In the genomic region with DNA sequence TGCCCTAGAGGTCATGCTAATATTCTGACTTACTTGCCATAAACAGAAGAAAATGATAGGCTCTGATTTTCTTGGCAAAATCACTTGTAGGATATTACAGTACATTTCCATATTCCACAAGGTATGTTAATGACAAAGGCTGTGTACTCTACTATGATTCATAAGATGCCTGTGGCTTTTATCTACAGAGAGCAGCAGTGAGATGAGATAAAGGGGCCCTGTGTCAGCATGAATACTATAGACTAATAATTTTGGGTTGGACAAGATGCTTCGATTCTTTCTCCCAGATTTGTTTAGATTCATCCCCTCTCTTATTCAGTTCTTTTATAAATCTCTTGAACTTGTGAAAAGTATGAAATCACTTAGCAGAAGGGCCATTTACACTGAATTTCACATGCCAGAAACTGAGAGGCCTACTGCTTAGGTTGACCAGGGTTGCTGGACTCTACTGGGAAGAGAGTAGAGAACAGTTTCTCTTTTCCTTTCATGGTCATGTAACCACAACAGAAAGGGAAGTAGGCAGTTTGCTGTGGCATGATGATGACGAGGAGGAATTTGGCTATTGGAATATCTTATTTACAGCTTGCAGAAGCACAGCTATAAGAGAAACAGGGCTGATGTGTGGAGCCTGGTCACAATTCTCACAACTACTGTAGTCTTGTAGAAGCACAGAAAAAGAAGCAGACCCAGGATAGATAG, we compare ENCODE assay signal across 26 mouse cellular contexts. TPM values are rescaled to one million over a fixed set of nuclear protein-coding genes. Genes with fewer than 3 reads are reported as not detected.
DNase-seq lines count a peak whose midpoint lies in the region; ATAC-seq lines count a peak whose summit lies in the region.
"Had no signal": no experiment of that assay in that cellular context is flagged by ENCODE, and none has a peak within 500 bp of the region (broad histone marks: within the 10 kb centered on the region; RNA-seq: fewer than 3 reads in every experiment).

No protein-coding gene starts in this region.

- no peaks in the 10 kb centered on the region for H3K36me3 ChIP-seq in midbrain, embryonic 15.5 days (replicated peaks)
- H3K36me3 ChIP-seq: heart, embryonic 10.5 days; hindbrain, embryonic 10.5 days; hindbrain, embryonic 13.5 days; intestine, embryonic 15.5 days had no signal

- no peak overlapping the region for H3K27ac ChIP-seq in midbrain, embryonic 15.5 days
- H3K27ac ChIP-seq: heart, adult 2 months; heart, embryonic 10.5 days; hindbrain, embryonic 10.5 days; hindbrain, embryonic 13.5 days; intestine, embryonic 15.5 days had no signal

- H3K9me3 ChIP-seq in midbrain, embryonic 15.5 days = no peaks in the 10 kb centered on the region
- H3K9me3 ChIP-seq: heart, embryonic 10.5 days; hindbrain, embryonic 10.5 days; hindbrain, embryonic 13.5 days; intestine, embryonic 15.5 days had no signal

- 79% methylated on average over 2 of the region's 2 CpGs for WGBS in midbrain, embryonic 15.5 days

- H3K4me3 ChIP-seq in midbrain, embryonic 15.5 days = no peak overlapping the region
- H3K4me3 ChIP-seq: heart, adult 2 months; heart, embryonic 10.5 days; hindbrain, embryonic 10.5 days; hindbrain, embryonic 13.5 days; intestine, embryonic 15.5 days had no signal

- H3K27me3 ChIP-seq in midbrain, embryonic 15.5 days (replicated peaks) = no peaks in the 10 kb centered on the region
- H3K27me3 ChIP-seq: hindbrain, embryonic 13.5 days; intestine, embryonic 15.5 days; Patski had no signal

- peaks cover 12% of the 10 kb centered on the region; the same call in 1 of the 2 replicates for H3K4me1 ChIP-seq in midbrain, embryonic 15.5 days
- H3K4me1 ChIP-seq: heart, embryonic 10.5 days; hindbrain, embryonic 10.5 days; intestine, embryonic 15.5 days had no signal

- no peak for ATAC-seq in CD4-positive, CD25-positive, alpha-beta regulatory T cell, adult 4 months
- ATAC-seq in granulocyte monocyte progenitor cell, adult 5-6 weeks (replicated peaks; ENCODE audit: poor library complexity, severe bottlenecking) = peak; percentile 97
- ATAC-seq in megakaryocyte, adult 5-6 weeks (ENCODE audit: poor library complexity, severe bottlenecking) = peak; percentile 96
- ATAC-seq in monocyte, adult 5-6 weeks (replicated peaks; ENCODE audit: insufficient number of reproducible peaks, low FRiP score, low TSS enrichment, poor library complexity, severe bottlenecking) = peak; percentile 89
- ATAC-seq in midbrain, embryonic 15.5 days (replicated peaks) = no peak
- ATAC-seq: forebrain, embryonic 14.5 days; forebrain, postnatal 0 days; hindbrain, embryonic 16.5 days; intestine, embryonic 15.5 days; Patski had no signal

- peak; percentile 3 for DNase-seq in CD4-positive, CD25-positive, alpha-beta regulatory T cell, adult 2 months (ENCODE audit: low read depth, low spot score)
- no peak for DNase-seq in spleen, adult 12 weeks (ENCODE audit: low spot score)
- DNase-seq in kidney, adult 18-20 months = no peak
- DNase-seq: adrenal gland, adult 8-10 months; adrenal gland, postnatal 25 days; B cell, adult 2 months; cerebellum, adult 11-12 months; cerebellum, adult 8-10 months; cerebellum, postnatal 10 days; cerebellum, postnatal 36 days; forebrain, postnatal 0 days; gastrocnemius, postnatal 25 days; heart, adult 2 months had no signal

- H3K4me2 ChIP-seq in midbrain, embryonic 15.5 days = no peak overlapping the region
- H3K4me2 ChIP-seq: hindbrain, embryonic 13.5 days; intestine, embryonic 15.5 days had no signal

- no peak overlapping the region for H3K9ac ChIP-seq in midbrain, embryonic 15.5 days
- H3K9ac ChIP-seq: forebrain, postnatal 0 days; hindbrain, embryonic 13.5 days; intestine, embryonic 15.5 days had no signal

RNA-seq across cellular contexts. Expression of a gene that starts 15.1 kb away (rescaled TPM):
- polyA plus RNA-seq in CD4-positive, CD25-positive, alpha-beta regulatory T cell, adult 4 months (2017; shearing (Covaris generic)) = under 1 TPM in 1 of 2 experiments, not detected in 1; 0.05 TPM
- total RNA-seq in granulocyte monocyte progenitor cell, adult 5-6 weeks (2014; fragmentation: Nextera tagmentation) = not detected in 2 replicates
- not detected in 2 replicates for total RNA-seq in granulocyte monocyte progenitor cell, adult 5-6 weeks (2017)
- not detected in 2 replicates for total RNA-seq in megakaryocyte, adult 5-6 weeks (2015)
- 0.07 and 0.08 TPM in 2 replicates for total RNA-seq in megakaryocyte, adult 5-6 weeks (2017)
- total RNA-seq in monocyte, adult 5-6 weeks (2017) = 0.87 to 1.1 TPM in 2 of 3 replicates, not detected in the other
- polyA plus RNA-seq in midbrain, embryonic 15.5 days (2015; fragmentation: Nextera tagmentation; extraction: Ambion mirVana) = 141 and 166 TPM in 2 replicates
- polyA plus RNA-seq: heart, postnatal 0 days; Patski had no signal

Comparison
In these comparisons a context has a peak if more than half of its experiments do, and no peak if none do; other contexts are left out.
1. ATAC-seq: peak in granulocyte monocyte progenitor cell, adult 5-6 weeks (single experiment), megakaryocyte, adult 5-6 weeks (single experiment) and monocyte, adult 5-6 weeks (single experiment); none in CD4-positive, CD25-positive, alpha-beta regulatory T cell, adult 4 months (single experiment) and midbrain, embryonic 15.5 days (single experiment).